Mouse (Mus musculus) erythroblast, embryonic 14.5 days (primary cell): ENCODE data around the gene Gm3106.
"Not testable (repeated sequence)": the region's sequence is repeated elsewhere in the genome, so short reads cannot be mapped to it uniquely, and the experiment has no call there.

ENCODE experiments used
- GATA1 ChIP-seq: IDR thresholded peaks from 2 replicates; pipeline ENCODE4 v1.6.1; 2012; ENCODE audit warnings: low read length, inconsistent platforms, mixed read lengths
- TAL1 ChIP-seq: IDR thresholded peaks from 3 replicates; pipeline ENCODE4 v1.6.1; 2012; ENCODE audit warnings: low read length, inconsistent platforms, mixed read lengths

- not testable (repeated sequence) for TF ChIP-seq GATA1, TAL1
Observed at GRCm38 (mm10) chr5:94217705-94218104, at the start of gene Gm3106.
